Comparison of ENCODE assay signal across 9 mouse cellular contexts in the genomic region with DNA sequence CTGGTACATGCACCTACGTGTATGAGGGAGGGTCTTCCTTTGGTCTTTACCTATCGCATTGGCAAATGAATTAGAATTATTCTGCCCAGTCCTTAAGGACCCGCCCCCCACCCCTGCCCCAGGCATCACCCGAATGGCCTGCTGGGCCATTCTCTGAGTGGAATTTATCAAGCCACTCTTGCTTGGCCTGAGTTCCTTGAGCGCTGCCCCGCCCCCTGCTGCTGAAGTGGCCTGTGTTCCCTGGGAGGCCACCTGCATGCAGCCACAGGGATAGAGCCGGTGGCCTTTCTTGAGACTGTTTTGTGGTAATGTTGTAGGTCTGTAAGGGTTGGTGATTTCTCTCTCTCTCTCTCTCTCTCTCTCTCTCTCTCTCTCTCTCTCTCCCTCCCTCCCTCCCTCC. TPM values are rescaled to one million over a fixed set of nuclear protein-coding genes. Genes with fewer than 3 reads are reported as not detected.
DNase-seq lines count a peak whose midpoint lies in the region; ATAC-seq lines count a peak whose summit lies in the region.
"Had no signal": no experiment of that assay in that cellular context is flagged by ENCODE, and none has a peak within 500 bp of the region (broad histone marks: within the 10 kb centered on the region; RNA-seq: fewer than 3 reads in every experiment).

No protein-coding gene starts in this region.

- peak; percentile 31 for DNase-seq in cerebellum, adult 11-12 months
- DNase-seq in cerebellum, postnatal 4 days (ENCODE audit: low spot score in 2 of 2): no peak
- DNase-seq in kidney, postnatal 4 days: peak; percentile 50 to 63
- peak; percentile 23 for DNase-seq in neural tube, embryonic 10.5 days (ENCODE audit: extremely low spot score, low spot score)
- no peak for DNase-seq in ovary, postnatal 14 days (ENCODE audit: low spot score)
- no peak for DNase-seq in layer of hippocampus, adult 18-20 months (ENCODE audit: low spot score in 2 of 2)

- no peak for ATAC-seq in forebrain, embryonic 15.5 days (replicated peaks)
- ATAC-seq in frontal cortex, adult (ENCODE audit: low TSS enrichment): no peak

- no peaks in the 10 kb centered on the region for H3K36me3 ChIP-seq in forebrain, embryonic 15.5 days

- H3K27me3 ChIP-seq in forebrain, embryonic 15.5 days: peaks cover 14% of the 10 kb centered on the region; the same call in 1 of the 2 replicates

- H3K4me1 ChIP-seq in forebrain, embryonic 15.5 days: peaks cover 38% of the 10 kb centered on the region

- H3K4me3 ChIP-seq in forebrain, embryonic 15.5 days: peak overlapping the region; percentile 91
- H3K4me3 ChIP-seq: myocyte had no signal

- H3K27ac ChIP-seq in forebrain, embryonic 15.5 days (replicated peaks): no peak overlapping the region

- WGBS in forebrain, embryonic 15.5 days: 3% methylated on average over 7 of the region's 7 CpGs

- H3K4me2 ChIP-seq in forebrain, embryonic 15.5 days (replicated peaks): peak overlapping the region; percentile 78

- H3K9ac ChIP-seq in forebrain, embryonic 15.5 days (replicated peaks): 0 out of 2 replicates have a peak overlapping the region, but pooled peaks have one; percentile 13

- H3K9me3 ChIP-seq in forebrain, embryonic 15.5 days: no peaks in the 10 kb centered on the region

RNA-seq across cellular contexts. Expression of gene B3gat2, which starts 2.2 kb away (rescaled TPM):
- polyA plus RNA-seq in forebrain, embryonic 15.5 days (2015; fragmentation: Nextera tagmentation; extraction: Ambion mirVana): 11.0 and 11.3 TPM in 2 replicates
- 10 to 100 TPM; 10.5 to 11.9 TPM for total RNA-seq in layer of hippocampus, adult 18-20 months (2021)

Comparison
In these comparisons a context has a peak if more than half of its experiments do, and no peak if none do; other contexts are left out.
1. DNase-seq: peak in cerebellum, adult 11-12 months (single experiment), kidney, postnatal 4 days (2 of 2) and neural tube, embryonic 10.5 days (single experiment); none in cerebellum, postnatal 4 days (0 of 2), ovary, postnatal 14 days (single experiment) and layer of hippocampus, adult 18-20 months (0 of 2).